Mouse (Mus musculus) embryonic fibroblast, embryonic 13.5 days (primary cell): ENCODE results near the gene Alpl. TPM values are rescaled to one million over a fixed set of nuclear protein-coding genes. Genes with fewer than 3 reads are reported as not detected.

Experiments used
- H3K27ac ChIP-seq: 2 replicates; pipeline ENCODE4 v1.5.1; 2012; ENCODE audit warnings: low read length, control low read depth, inconsistent platforms; ENCODE audit not compliant: insufficient read depth
- H3K4me1 ChIP-seq: 2 replicates; pipeline ENCODE4 v1.6.1; 2011; ENCODE audit warnings: low read length; ENCODE audit not compliant: control insufficient read depth, insufficient read depth
- H3K4me3 ChIP-seq: 2 replicates; pipeline ENCODE4 v1.5.1; 2011; ENCODE audit warnings: mild to moderate bottlenecking, control low read depth, low read length; ENCODE audit not compliant: insufficient read depth
- CTCF ChIP-seq: IDR thresholded peaks from 2 replicates; pipeline ENCODE4 v1.5.1; 2011; ENCODE audit warnings: mild to moderate bottlenecking, control low read depth, low read length, moderate library complexity, borderline replicate concordance; ENCODE audit not compliant: insufficient read depth
- POLR2A ChIP-seq: IDR thresholded peaks from 2 replicates; pipeline ENCODE4 v1.6.1; 2011; ENCODE audit warnings: low read depth, mild to moderate bottlenecking, control low read depth, low read length, moderate library complexity
- polyA plus RNA-seq: library from polyadenylated mRNA; stranded (reverse); fragments of >200 nt; gene quantifications from 2 replicates; pipeline ENCODE4 v1.2.4, GENCODE M21; 2011; ENCODE audit warnings: low read depth; ENCODE audit not compliant: missing spikeins, insufficient read length

Alpl gene
- polyA plus RNA-seq, 1 experiment, result 0.68 TPM

DNA sequence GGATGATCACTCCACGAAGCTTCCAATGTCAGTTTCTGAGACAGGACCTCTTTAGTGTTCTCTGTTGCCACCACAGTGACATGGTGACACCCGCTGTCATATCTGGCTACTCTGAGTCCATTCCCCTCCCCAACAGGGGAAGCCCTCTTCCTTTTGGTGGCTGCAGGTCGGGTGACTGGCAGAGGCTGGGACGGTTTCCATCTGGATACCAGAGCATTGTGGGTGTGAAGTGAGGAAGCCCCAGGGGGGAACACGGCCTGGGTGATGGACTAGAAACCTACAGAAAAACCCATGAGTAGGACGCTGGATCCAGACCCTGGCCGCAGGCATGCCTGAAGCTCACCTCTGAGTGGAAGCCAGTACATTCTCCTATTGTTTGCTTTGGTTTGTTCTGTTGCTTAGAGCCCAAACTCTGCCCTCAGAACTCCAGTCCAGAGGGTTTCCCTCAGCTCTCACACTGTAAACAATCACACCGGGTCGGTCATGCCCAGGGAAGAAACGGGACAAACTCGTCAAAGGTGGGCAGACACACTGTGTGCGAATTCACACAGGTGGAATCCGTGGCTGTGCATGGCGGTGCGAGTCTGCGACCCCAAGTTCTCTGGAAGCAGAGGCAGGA is 23.6 kb downstream of the Alpl start:
- no peaks in the 10 kb centered on the region for H3K4me1 ChIP-seq
- H3K27ac ChIP-seq, result no peak overlapping the region
- H3K4me3 ChIP-seq, result no peak overlapping the region
- no peak for TF ChIP-seq POLR2A
- no peak for TF ChIP-seq CTCF

DNA sequence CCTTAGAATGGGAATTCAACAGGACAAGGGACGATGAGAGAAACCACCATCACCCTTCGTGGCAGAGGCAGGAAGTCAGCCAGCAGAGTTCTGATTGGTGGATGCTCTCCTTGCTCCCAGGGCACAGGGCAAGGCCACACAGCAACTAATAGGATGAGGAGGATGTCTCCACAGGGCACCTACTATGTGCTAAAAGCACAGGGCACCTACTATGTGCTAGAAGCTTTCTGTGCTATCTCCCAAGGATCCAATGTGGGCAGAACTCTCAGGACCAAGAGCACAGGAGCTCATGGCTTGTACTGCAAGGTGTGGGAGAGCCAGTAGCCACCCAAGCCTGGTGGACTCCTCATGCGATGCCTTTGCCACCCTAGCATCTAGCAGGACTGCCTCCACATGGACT is 24.4 kb downstream of the Alpl start:
- Histone ChIP-seq H3K4me1 (no peaks in the 10 kb centered on the region), H3K27ac (no peak overlapping the region), H3K4me3 (no peak overlapping the region)
- no peak for TF ChIP-seq CTCF
- TF ChIP-seq POLR2A, result no peak

DNA sequence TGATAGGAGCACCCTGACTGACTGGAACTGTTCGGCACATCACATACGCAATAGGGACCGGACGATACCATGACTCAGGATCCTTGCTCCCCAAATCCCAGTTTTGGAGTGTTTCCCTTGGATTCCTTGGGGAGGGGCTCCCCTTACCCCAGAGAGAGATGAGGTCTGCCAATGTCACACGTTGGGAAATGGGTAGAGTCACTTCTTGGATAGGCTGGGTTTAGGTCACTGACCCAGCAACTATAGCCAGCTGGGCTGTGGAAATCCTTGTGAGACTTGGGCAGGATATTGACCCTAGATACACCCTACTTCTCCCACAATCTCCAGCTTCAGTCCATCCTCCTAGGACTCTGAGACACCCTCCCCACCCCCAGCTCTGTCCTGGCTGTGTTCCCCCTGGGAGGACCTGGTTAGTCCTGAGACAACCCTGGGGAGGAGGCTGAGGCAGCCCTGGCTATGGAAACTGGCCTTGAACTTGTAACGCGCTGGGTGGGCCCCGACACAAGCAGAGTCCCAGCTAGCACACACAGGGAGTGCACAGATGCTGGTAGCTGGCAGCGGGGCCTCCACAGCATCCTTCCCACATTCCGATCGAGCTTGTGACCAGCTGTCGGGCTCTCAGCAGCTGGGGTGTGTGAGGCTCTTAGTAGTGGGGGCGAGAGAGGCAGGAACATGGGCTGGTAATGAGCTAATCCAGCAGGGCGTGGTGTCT is 25.1 kb downstream of the Alpl start:
- no peak overlapping the region for H3K27ac ChIP-seq
- TF ChIP-seq POLR2A (no peak), CTCF (no peak)
- no peaks in the 10 kb centered on the region for H3K4me1 ChIP-seq

DNA sequence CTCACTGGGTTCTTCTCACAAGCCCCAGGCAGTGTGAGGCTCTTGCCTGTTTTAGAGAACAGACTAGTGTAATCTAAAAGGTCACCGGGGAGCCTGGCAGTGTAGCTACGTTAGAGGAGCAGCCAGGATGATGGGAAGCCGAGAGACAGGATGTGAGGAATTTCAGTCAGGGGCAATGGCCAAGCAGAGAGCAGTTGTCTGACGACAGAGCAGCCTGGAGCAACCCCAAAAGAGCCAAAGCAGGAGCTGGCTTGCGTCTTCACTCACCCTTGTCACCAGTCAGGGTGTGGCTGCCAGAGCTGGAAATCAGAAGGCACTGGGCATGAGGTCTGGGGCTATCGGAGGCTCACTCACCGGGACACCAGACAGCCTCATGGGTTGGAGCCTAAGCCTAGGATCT is 26.5 kb downstream of the Alpl start:
- TF ChIP-seq POLR2A (no peak), CTCF (no peak)
- Histone ChIP-seq H3K4me3 (no peak overlapping the region), H3K27ac (no peak overlapping the region), H3K4me1 (no peaks in the 10 kb centered on the region)

More for the DNA sequence above, 25.1 kb downstream of the Alpl start:
- no peak overlapping the region for H3K4me3 ChIP-seq

GRCm38 (mm10) chr4:137768831-137769230 is 27.4 kb downstream of the Alpl start:
- Histone ChIP-seq H3K4me1 (no peaks in the 10 kb centered on the region), H3K27ac (no peak overlapping the region), H3K4me3 (no peak overlapping the region)
- TF ChIP-seq CTCF (no peak), POLR2A (no peak)

DNA sequence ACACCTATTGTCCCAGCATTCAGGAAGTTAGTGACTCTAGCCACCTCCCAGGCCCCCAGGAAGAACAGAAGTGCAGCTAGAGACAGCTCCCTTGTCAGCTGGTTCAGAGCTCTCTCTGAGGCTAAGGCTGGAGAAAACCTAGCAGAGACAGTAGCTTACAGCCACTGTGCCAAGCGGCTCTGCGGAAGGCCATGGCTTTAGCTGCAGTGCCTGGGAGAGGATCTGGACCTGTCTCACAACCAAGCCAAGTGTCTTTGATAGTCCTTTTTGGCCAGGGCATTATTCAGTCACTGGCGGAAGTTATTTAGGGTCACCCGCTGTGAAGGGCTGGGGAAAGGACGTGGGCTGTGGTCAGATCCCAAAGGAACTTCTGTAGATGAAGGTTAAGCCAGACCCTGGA is 27.8 kb downstream of the Alpl start:
- TF ChIP-seq CTCF (no peak), POLR2A (no peak)
- H3K4me1 ChIP-seq, result no peaks in the 10 kb centered on the region
- H3K27ac ChIP-seq, result no peak overlapping the region
- no peak overlapping the region for H3K4me3 ChIP-seq

- no peaks in the 10 kb centered on the region for H3K4me1 ChIP-seq
- H3K27ac ChIP-seq, result no peak overlapping the region
- H3K4me3 ChIP-seq, result no peak overlapping the region
- TF ChIP-seq CTCF, result no peak
- TF ChIP-seq POLR2A, result no peak
Observed at GRCm38 (mm10) chr4:137766365-137766764, 29.8 kb downstream of the Alpl start.

GRCm38 (mm10) chr4:137765554-137765971 is 30.6 kb downstream of the Alpl start:
- no peak overlapping the region for H3K27ac ChIP-seq
- no peak for TF ChIP-seq POLR2A
- TF ChIP-seq CTCF, result no peak

DNA sequence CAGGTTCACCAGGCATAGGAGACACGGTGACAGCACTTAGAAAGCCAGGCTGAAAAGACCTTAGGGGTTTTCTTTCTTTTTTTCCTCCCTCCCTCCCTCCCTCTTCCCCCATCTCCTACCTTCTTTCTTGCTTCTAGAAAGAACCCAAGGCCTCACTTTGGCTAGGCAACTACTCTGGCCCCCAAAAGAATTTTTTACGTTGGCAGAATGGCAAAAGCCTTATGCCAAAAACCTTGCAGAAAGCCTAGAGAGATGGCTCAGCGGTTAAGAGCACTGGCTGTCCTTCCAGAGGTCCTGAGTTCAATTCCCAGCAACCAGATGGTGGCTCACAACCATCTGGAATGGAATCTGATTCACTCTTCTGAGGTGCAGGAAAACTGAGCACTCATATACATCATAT is 31.6 kb downstream of the Alpl start:
- H3K4me1 ChIP-seq, result no peaks in the 10 kb centered on the region
- H3K4me3 ChIP-seq, result no peak overlapping the region
- TF ChIP-seq POLR2A (no peak), CTCF (no peak)
- H3K27ac ChIP-seq, result no peak overlapping the region

More at GRCm38 (mm10) chr4:137765554-137765971, 30.6 kb downstream of the Alpl start:
- H3K4me1 ChIP-seq, result no peaks in the 10 kb centered on the region
- no peak overlapping the region for H3K4me3 ChIP-seq

DNA sequence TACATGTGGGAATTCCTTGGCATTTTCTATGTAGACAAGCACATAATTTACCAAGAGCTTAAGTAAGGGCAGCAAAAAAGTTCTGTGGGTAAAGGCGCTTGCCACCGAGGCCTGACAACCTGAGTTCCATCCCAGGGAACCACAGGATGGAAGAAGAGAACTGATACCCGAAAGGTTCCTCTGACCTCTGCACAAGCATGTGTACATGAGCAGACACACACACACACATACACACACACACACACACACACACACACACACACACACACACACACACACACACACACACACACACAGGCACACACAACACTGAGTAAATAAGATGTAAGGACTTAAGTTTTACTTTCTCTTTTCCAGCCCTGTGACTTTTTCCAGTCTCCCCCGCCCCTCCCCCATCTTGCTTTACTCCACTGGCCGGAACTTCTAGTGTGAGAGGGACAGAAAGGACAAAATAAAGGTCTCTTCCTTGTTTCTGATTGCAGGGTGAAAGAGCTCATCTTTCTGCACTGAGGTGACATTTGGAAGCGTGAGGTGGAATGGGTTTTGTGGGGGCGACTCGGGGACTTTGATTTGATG is 32.2 kb downstream of the Alpl start:
- H3K4me3 ChIP-seq, result no peak overlapping the region
- H3K27ac ChIP-seq, result no peak overlapping the region
- TF ChIP-seq CTCF, result no peak
- no peak for TF ChIP-seq POLR2A
- H3K4me1 ChIP-seq, result no peaks in the 10 kb centered on the region
